Mouse (Mus musculus) olfactory bulb, adult 2 months (tissue): ENCODE data around the gene Psmg4.

ENCODE experiments used
- CTCF ChIP-seq: fragments of 200-500 bp; IDR thresholded peaks from 2 replicates; pipeline ENCODE4 v1.5.1; 2012; ENCODE audit warnings: low read depth, mild to moderate bottlenecking, low read length, moderate library complexity; ENCODE audit not compliant: insufficient read depth
- POLR2A ChIP-seq: fragments of 200-500 bp; IDR thresholded peaks from 2 replicates; pipeline ENCODE4 v1.6.1; 2012; ENCODE audit warnings: mild to moderate bottlenecking, low read depth, low read length, moderate library complexity; ENCODE audit not compliant: insufficient read depth

GRCm38 (mm10) chr13:34174025-34174424 lies 11.3 kb downstream of the Psmg4 start:
- no peak for TF ChIP-seq POLR2A
- no peak for TF ChIP-seq CTCF
